Mouse (Mus musculus): ENCODE results near the gene Gnat1.

Gnat1 gene

DNA sequence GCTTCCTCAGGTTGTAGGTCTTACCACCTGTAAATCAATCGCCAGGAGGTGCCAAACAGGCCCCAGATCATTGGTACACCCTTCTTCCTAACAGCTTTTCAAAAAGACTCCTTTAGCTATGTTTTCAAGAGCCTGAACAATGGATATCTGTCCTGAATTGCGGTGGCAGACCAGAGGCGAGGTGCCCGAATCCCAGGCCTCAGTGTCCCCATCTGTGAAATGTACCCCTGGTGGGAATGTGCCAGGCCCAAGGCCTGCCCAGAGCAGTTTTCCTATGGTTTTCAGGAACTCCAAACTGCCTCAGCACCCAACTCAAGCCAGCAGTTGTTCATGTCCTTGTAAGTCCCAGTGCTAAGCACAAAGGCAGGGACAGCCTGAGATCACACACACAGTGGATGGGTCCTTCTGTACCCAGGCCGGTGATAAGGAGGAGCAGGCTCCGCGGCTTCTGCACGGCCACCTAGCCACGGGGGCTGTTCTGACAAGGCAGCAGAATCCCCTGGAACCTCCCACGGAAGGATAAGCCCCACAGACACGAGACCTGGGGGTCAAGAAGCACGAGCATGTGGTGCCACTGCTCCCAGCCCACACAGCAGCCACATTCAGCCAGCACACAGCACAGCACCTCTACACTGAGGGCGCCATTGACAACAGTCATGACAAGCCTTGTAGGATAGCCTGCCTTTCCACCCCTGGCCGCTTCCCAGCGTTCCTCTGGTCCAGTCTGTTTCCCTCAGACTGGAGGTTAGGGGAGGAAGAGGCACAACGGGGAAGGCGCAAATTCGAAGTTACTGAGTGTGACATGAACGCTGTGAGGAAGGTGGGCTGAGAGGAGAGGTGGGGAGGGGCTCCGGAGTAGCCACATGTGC, 51.9 kb downstream of the Gnat1 start:
- no peak for DNase-seq (ENCODE audit: low read depth, low spot score)

GRCm38 (mm10) chr9:107626844-107627277, 52.7 kb downstream of the Gnat1 start:
- DNase-seq (ENCODE audit: low read depth, low spot score) = no peak

DNA sequence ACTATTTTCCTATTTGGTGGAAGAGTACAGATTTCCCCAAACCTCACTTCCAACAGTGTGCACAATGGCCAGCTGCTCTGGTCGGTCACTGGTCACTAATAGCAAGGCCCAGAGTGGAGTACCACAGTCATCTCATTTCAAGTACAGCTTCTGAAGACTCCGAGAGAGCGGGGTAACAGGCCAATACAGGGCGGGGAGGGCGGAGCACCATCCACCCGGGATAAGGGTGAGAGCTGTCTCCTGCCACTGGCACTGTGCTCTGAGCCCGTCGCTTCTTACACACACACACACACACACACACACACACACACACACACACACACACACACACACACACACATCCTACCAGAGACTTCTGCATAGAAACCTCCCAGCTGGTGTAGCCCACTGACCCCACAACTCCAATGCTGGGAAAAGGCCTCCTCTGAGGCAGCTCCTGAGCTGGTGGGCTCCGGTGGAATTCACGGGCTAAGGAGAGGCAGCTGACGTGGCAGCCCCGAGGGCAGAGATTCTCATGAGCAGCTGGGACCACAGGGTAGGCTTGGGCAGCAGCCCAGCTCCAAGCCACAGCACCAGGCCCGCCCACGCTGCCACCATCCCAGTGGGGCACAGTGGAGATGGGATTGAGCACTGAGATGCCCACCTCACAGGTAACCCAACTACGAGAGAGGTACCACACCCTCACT, 53.2 kb downstream of the Gnat1 start:
- DNase-seq (ENCODE audit: low read depth, low spot score) = no peak

DNA sequence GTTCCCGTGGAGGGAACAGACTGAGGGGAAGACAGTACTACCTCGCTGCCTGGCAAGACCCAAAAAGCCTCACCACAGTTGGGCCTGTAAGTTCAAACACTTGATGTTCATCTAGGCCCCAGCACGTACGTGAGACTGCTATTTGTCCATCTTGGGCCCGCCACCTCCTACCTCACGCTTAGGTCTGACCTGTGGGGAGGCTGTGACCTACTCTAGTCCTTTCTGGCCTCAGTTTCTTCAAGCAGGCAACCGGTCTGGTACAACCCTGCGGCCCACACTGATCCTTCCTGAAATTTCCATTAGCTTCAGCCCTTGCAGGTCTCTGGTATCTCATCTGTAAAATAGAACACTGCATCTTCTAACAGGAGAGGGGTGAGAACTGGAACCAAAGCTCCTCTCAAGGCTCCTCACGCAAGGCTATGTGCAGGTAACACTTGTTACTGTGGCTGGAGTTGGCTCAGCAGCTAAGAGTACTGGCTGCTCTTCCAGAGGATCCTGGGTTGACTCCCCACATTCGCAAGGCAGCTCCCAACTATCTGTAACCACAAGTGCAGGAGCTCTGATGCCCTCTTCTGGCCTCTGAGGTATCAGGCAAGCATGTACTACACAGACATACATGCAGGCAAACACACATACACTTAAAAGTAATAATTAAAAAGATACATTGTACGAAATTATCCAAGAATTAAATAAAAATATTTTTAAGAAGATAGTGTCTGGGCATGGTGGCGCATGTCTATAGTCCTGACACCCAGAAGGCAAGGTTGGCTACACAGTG, 54.0 kb downstream of the Gnat1 start:
- DNase-seq (ENCODE audit: low read depth, low spot score) = no peak

- DNase-seq (ENCODE audit: low read depth, low spot score) = no peak
Measured at GRCm38 (mm10) chr9:107624951-107625350, 54.6 kb downstream of the Gnat1 start.

GRCm38 (mm10) chr9:107624539-107624938, 55.0 kb downstream of the Gnat1 start:
- no peak for DNase-seq (ENCODE audit: low read depth, low spot score)
